Mouse (Mus musculus): ENCODE results near the gene Pklr.

The Pklr gene

DNA sequence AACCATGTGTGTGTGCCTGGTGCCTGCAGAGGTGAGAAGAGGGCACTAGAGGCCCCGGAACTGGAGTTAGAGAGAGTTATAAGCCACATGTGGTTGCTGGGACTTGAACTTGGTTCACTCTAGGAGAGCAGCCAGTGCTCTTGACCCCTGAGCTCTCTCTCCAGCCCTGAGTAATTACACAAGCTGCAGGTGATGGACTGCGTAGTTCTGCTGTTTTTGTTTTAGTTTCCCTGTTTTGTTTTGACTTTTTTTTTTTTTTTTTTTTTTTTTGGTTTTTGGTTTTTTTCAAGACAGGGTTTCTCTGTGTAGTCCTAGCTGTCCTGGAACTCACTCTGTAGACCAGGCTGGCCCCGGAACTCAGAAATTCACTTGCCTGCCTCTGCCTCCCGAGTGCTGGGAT is 25.8 kb downstream of the Pklr start:
- CTCF ChIA-PET, result no interaction called here

DNA sequence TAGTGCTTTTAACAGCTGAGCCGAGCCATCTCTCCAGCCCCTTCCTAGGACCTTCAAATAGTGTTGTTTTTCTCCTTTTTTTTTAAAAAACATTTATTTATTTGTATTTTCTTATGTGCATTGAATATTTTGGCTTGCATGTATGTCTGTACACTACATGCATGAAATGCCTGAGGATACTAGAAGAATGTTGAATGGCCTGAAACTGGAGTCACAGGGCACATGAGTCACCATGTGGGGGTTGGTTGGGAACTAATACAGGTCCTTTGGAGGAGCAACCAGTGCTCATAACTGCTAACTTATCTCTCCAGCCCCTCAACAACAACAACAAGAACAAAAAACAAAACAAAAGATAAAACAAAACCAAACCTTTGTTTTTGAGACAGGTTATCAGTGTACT is 27.2 kb downstream of the Pklr start:
- CTCF ChIA-PET, result interaction anchor here (0.6 to 0.7 kb wide), 2 partner anchors 58 to 179 kb away, joined by 3 to 7 read pairs; no protein-coding TSS in a partner anchor

DNA sequence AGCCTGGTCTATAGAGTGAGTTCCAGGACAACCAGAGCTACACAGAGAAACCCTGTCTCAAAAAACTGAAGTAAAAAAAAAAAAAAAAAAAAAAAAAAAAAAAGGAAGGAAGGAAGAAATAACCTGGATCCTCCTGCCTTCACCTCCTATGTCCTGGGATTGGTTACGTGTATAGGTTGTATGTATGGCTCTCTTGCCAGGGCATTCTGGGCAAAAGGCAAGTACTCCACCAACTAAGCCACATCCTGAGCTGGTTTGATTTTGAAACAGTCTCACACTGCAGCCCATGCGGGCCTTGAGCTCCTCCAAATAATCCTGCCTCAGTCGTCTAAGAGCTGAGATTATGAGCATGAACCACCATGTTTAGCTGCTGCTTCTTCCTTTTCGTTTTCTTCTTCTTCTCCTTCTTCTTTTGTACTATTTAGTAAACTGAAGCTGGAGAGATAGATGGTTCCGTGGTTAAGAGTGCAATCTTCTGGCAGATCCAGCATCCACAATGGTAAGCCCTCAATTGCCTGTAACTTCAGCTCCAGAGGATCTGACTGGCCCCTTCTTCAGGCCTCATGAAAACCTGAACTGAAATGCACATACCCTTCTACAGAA is 27.8 kb downstream of the Pklr start:
- CTCF ChIA-PET, result interaction anchor here (0.6 kb wide), 1 partner anchor 179 kb away, joined by 7 read pairs; no protein-coding TSS in a partner anchor

DNA sequence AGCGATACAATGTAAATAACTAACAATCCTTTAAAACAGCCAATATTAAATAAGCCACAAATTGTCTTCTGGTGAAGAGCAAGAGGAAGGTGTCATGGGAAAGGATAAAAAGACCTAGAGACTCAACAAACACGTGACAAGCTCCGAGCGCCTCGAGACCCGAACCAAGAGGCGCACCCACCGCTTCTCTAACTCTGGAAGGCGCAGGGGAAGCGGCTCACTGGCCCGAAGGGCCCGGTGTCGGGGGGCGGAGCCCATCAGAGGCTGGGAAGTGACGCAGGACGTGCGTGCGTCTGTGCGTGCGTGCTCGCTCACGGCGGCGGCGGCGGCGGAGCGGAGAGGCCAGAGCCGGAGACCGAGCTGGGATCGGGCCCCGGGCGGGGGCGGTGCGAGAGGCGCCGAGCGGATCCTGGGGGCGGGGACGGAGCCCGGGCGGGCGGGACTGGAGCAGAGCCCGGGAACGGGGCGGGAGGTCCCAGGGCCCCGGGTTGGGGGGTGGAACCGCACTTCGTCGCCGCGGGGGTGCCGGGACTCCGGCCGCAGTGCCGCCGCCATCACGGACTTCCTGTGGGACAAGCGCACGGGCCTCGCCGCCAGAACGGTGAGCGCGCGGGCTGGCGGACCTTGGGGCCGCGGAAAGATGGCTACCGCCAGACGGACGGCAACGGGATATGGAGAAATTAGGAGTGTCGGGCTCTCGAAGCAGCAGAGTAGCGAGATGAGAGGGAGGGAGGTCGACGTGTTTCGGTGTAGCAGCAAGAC is 28.7 kb downstream of the Pklr start, which contains the start of gene Clk2:
Clk2 (plus strand) TSS at position 290 of the 762 bp plus-strand sequence.
- CTCF ChIA-PET, result interaction anchor here (0.7 kb wide), 1 partner anchor 163 kb away, joined by 5 read pairs; no protein-coding TSS in a partner anchor

DNA sequence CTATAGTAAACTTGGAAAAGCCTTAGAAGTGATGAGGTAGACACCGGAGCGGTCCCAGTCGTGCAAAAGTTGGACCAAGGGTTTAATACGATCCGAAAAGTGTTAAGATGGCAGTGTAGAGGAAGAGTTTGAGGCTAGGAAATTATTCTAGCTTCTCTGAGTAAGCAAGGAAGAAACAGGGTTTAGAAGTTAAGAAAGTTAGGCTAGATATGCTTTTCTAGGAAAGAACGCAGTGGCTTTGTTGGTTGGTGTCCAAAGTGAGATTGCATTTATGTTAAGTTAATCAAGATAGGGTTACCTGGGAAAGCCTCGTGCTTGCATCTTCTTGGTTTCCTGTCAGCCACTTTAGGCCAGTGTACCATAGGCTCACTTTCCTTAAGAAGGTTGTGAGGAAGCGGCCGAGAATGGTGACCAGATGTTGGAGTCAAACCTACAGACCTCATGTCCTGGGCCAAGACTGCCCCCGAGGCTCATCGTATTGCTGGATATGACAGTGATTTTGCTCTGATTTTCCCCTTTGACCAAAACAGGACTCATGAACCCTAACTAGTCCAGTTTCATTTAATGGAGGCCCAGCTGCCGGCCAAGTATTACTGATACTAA is 29.4 kb downstream of the Pklr start:
- CTCF ChIA-PET, result interaction anchor here (1.7 kb wide), 1 partner anchor 13 kb away, joined by 5 read pairs; no protein-coding TSS in a partner anchor

DNA sequence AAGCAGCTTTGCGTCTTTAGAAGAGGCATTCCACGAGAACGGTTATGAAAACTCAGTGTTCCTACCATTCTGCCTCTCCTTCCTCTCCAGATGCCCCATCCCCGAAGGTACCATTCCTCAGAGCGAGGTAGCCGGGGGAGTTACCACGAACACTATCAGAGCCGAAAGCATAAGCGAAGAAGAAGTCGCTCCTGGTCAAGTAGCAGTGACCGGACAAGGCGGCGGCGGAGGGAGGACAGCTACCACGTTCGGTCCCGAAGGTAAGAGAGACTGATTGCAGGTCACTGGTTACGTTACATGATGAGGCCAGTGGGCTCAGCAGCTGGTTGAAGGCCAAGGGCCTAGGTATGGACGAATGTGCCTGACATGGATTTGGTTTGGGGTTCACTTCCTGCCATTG is 31.0 kb downstream of the Pklr start:
- CTCF ChIA-PET, result interaction anchor here (1.7 kb wide), 1 partner anchor 11 kb away, joined by 5 read pairs; no protein-coding TSS in a partner anchor

DNA sequence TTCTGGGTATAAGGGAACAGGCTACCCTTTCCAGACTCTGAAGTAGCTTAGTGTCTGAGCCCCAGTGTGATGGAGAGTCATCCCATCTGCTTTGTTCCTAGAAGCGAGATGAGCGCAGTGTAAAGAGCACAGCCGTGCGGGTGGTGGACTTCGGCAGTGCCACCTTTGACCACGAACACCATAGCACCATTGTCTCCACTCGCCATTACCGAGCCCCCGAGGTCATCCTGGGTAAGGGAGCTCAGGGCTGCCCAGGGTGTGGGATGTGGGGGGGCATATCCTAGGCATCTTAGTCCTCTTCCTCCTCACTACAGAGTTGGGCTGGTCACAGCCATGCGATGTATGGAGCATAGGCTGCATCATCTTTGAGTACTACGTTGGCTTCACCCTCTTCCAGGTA is 38.9 kb downstream of the Pklr start:
- CTCF ChIA-PET, result no interaction called here

DNA sequence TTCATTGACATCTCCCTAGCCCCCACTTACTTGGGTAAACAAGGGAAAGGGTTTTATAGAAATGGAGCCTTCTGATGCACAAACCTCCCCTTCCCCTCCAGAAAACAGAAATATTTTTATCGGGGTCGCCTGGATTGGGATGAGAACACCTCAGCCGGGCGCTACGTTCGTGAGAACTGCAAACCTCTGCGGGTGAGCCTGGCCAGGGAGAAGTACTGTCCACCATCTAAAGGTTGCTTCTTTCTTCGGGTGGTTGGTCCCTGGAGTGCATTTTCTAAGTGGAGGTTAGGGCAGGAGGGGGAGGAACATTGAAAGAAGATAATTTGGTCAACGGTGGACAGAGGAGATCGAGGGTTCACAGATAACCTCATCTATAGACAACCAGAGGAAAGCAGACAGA is 39.6 kb downstream of the Pklr start:
- CTCF ChIA-PET, result no interaction called here

DNA sequence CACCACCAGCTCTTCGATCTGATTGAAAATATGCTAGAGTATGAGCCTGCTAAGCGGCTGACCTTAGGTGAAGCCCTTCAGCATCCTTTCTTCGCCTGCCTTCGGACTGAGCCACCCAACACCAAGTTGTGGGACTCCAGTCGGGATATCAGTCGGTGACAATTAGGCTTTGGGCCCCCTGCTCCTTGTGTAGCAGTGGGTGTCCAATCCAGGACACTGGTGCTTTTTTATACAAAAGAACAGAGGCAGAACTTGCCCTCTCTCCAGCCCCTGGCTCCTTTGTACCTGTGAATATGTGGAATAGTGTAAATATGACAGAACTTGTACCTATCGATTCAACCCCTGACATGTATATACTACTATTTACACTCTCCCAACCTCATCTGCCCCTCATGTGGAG is 40.5 kb downstream of the Pklr start:
- CTCF ChIA-PET, result no interaction called here

DNA sequence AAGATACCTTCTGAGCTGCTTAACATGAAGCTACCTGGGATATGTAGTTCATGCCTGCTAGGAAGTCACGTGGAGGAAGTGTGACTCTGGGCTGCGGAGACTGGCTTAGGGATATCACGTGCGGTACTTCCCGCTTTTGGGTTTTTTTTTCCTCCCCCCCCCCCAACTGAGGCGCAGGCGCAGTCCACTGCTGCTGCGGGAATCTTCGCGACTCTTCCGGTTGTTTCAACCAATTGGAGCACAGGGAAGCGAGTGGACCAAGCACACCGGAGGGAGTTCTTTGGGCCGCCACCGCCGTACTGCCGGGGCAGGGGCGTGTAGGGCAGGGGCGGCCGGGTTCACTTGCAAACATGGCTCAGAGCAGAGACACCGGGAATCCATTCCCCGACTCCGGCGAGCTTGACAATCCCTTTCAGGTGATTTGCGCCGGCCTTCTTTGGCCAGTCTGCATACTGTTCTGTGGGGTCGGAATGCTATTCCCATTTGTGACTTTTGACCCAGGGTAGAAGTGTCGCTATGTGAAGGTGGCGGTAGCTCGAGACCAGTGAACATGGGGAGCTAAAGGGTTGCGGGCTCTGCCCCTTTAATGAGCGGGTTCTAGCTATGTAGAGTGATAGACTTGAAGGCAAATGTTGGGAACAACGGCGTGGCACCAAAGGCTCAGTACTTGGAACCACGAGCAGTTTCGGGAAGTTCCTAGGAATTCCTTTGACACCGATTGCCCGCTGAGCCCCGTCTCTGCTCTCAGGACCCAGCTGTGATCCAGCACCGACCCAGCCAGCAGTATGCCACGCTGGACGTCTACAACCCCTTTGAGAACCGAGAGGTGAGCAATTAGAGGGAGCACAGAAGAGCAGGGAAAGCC is 41.5 kb downstream of the Pklr start, which contains the start of gene Scamp3:
Scamp3 (plus strand) TSS at position 232 of the 865 bp plus-strand sequence.
- CTCF ChIA-PET, result interaction anchor here (1.1 kb wide), 2 partner anchors 11 to 13 kb away, joined by 3 to 5 read pairs; no protein-coding TSS in a partner anchor

DNA sequence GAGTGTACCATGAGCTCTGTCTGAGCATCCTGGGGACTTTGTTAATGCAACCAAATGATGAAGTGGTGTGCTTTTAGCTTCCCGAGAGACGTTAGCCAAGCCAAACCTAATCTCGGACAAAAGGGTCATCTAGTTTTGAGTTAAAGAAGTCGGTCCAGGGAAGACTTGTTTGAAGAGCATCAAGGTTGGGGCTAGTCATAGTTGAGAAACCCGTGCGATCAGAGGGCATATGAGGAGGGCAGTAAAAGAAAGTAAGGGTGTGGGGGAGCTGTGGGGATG is 42.1 kb downstream of the Pklr start:
- CTCF ChIA-PET, result interaction anchor here (1.1 kb wide), 2 partner anchors 12 to 13 kb away, joined by 3 to 5 read pairs; no protein-coding TSS in a partner anchor

DNA sequence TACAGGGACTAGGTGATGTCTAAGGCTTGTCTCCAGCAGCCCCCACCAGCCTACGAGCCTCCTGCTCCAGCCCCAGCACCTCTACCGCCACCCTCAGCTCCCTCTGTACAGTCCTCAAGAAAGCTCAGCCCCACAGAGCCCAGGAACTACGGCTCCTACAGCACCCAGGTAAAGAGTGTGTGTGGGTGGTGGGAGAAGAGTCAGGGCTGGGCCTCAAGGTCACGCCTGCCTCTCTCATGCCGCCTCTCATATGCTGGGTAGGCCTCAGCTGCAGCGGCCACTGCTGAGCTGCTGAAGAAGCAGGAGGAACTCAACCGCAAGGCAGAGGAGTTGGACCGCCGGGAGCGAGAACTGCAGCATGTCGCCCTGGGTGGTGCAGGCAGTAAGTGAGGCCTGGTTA is 43.1 kb downstream of the Pklr start:
- CTCF ChIA-PET, result no interaction called here

DNA sequence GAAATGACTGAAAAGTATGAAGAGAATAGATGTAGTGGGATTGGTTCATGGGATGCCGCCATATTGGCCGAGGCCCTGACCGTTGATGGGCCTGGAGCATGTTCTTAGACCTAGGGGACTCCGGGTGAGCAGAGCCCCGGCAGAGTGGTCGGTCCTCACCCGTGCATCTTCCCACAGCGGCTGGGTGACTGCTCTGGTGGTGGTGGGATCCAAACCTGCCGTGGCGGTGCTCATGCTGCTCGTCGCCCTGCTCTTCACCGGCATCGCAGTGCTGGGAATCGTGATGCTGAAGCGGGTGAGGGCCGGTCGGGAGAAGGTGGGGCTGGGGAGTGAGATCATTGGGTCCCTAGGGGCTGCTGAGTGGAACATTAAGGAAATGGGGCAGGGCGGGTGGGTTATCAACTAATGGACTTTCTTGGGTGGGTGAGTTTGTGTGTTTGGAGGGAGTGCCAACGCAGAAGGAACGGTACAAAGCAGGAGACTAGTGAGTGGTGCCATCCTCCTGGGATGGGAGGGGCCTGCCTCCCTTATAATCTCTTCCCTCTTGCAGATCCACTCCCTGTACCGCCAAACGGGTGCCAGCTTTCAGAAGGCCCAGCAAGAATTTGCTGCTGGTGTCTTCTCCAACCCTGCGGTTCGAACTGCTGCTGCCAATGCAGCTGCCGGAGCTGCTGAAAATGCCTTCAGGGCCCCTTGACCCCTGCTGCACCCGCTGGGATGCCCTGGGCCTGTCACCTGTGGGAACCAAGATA is 46.0 kb downstream of the Pklr start:
- CTCF ChIA-PET, result no interaction called here

DNA sequence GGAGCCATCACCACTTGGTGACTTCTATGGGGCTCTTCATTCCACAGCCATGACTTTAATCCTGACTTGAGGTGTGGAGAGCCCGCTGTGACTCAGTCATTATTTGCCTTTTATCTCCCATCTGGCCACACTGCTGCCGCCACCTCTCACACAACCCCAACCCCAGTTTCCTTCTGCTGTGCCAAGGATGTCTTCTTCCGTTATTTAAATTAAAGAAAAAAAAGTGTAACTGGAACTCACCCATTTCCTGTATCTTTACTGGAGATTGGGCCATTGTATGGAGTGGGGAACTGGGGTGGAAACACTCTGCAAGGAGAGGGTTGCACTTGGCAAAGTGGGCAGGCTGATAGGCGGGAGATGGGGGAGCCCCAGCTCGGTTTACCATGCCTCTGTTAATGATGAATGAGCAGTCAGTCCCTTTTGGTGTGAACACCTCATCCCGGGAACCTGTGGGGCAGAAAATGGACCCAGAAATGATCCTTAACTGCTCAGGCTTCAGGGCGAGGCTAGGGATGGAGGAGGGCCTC is 46.7 kb downstream of the Pklr start:
- CTCF ChIA-PET, result no interaction called here

DNA sequence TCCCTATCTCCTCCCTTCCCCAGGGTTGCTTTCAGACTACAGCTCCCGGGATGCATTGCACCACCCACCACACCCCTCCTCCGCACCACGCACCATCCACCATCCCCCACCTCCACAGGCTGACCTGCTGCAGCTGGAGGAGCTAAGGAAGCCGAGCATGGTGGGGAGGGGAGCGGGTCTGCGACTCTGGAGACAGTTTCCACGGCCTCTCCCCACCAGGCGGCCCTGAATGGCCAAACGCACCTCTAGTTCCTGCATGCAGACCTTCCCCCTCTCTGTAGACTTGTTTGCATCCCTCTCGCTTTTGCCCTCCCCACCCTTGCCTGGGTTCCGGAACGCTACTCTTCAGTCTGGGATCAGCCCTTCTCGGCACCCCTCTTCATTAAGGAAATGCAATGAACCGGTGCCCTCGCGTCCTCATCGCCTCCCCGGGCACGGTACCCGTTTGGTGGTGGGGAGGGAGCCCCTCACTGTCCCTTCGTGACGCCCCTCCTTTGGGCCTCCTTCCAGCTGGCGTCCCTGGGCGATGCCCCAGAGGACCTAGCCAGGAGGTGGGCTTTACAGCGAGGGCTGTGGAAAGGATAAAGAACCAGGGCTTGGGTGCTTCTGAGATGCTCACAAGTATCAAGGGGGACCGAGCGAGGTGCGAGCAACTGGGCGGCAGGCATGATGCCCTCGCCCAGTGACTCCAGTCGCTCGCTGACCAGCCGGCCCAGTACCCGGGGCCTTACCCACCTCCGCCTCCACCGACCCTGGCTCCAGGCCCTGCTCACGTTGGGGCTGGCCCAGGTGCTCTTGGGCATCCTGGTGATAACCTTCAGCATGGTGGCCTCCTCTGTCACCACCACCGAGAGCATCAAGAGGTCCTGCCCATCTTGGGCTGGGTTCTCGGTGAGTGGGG is 47.4 kb downstream of the Pklr start, which contains the start of gene Fam189b:
Fam189b (plus strand) TSS at position 86 of the 901 bp plus-strand sequence.
- CTCF ChIA-PET, result no interaction called here

DNA sequence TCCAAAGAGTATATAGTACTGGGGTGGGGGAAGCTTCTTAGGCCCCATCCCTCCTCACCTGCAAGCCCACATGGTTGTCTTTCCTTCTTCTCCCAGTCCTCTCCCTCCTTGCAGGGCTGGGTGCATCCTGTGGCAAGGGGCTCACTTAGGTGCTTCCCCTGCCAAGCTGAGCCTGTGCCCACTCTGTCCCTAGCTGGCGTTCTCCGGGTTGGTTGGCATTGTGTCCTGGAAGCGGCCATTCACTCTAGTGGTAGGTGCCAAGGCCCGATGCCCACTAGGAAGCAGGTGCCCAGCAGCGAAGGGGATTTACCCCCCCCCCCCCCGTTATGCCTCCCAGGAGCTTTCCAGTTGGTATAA is 48.0 kb downstream of the Pklr start:
- CTCF ChIA-PET, result no interaction called here

DNA sequence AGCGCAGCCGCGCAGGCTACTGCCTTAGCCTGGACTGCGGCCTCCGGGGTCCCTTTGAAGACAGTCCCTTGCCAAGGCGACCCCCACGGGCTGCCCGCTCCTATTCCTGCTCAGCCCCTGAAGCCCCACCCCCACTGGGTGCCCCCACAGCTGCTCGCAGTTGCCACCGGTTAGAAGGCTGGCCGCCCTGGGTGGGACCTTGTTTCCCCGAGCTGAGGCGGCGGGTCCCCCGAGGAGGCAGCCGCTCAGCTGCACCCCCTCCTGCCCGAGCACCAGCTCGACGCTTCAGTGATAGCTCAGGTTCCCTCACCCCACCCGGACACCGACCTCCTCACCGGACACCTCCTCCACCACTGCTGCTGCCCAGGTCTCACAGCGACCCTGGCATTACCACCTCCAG is 51.3 kb downstream of the Pklr start:
- CTCF ChIA-PET, result no interaction called here

DNA sequence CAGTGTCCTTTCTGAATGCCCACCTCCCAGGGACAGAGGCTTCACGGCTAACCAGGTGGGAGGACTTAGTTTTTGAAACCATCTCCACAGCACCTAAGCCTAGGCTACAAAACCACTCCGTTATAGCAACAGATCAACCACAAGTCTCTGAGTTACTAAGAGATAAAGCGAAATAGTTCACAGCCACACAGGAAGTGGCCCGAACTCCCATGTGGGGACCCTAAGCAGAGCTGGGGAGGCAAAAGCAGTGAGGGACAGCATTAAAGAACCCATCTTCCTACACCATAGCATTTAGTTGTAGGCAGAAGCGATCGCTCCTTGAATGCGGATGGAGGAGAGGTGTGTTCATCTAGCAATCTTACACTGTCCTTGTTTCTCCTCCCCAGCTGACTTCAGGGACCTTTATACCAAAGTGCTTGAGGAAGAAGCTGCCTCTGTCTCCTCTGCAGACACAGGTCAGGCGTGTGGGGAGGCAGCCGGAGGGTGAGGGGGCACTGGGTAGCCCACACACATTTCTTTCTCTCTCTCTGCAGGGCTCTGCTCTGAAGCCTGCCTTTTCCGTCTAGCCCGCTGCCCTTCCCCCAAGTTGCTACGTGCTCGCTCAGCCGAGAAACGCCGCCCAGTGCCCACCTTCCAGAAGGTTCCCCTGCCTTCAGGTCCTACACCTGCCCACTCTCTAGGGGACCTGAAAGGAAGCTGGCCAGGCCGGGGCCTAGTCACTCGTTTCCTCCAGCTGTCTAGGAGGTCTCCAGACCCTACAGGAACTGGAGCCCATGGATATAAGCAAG is 51.9 kb downstream of the Pklr start:
- CTCF ChIA-PET, result no interaction called here

DNA sequence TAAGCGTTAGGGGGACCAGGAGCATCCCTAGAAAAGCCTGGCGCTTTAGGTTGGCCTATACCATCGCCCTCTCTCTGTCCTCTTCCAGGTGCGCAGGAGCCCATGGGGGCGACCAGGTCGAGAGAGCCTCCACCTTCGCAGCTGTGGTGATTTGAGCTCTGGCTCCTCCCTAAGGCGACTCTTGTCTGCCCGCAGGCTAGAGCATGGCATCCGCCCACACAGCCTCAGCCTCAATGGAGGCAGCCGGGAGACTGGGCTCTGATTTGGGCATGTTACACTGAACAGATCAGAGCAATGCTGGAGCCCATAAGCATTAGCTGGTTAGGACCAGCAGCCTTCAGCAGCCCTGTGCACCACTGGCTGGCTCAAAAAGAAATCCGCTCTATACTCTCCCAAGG is 52.5 kb downstream of the Pklr start:
- CTCF ChIA-PET, result no interaction called here

Data from spleen, embryonic (tissue).